Mouse (Mus musculus) left cerebral cortex, postnatal 4 days (tissue): ENCODE measurements at regions not wholly inside any gene's neighbourhood (a gene's known extent, or its start where the extent isn't known, plus 50 kb on each side); places are given as distances from the start of the nearest gene placed in this dataset.
A peak's percentile ranks its signal among the peaks of the same experiment; 100 is the strongest.
"Not testable (repeated sequence)": the region's sequence is repeated elsewhere in the genome, so short reads cannot be mapped to it uniquely, and the experiment has no call there.

Experiments used
- DNase-seq: peaks from one replicate; pipeline ENCODE4 v3.0.0-alpha.2; 2022
- intact Hi-C: fragments of 180-260 bp; cut with DNase I; formaldehyde crosslinking; loops from one replicate; pipeline ENCODE4 v1.15.1; 2025

- intact Hi-C loops: no loop called here
Observed at GRCm38 (mm10) chr14:37571971-37572370, 436.9 kb upstream of the Ghitm start.

GRCm38 (mm10) chr14:37558258-37558657 lies 423.2 kb upstream of the Ghitm start:
- intact Hi-C loops: no loop called here
- DNase-seq: no peak

More at GRCm38 (mm10) chr14:37571971-37572370, 436.9 kb upstream of the Ghitm start:
- no peak for DNase-seq

- intact Hi-C loops: no loop called here
Observed at GRCm38 (mm10) chr14:37523616-37524015, 388.5 kb upstream of the Ghitm start.

GRCm38 (mm10) chr14:37520631-37521030 lies 385.6 kb upstream of the Ghitm start:
- intact Hi-C loops, DNase-seq: not testable (repeated sequence)

More at GRCm38 (mm10) chr14:37523616-37524015, 388.5 kb upstream of the Ghitm start:
- no peak for DNase-seq

GRCm38 (mm10) chr14:37505314-37505713 lies 370.2 kb upstream of the Ghitm start:
- intact Hi-C loops: no loop called here
- peak; percentile 21 for DNase-seq

GRCm38 (mm10) chr14:37490711-37491110 lies 355.6 kb upstream of the Ghitm start:
- intact Hi-C loops: no loop called here
- DNase-seq: peak; percentile 42

GRCm38 (mm10) chr14:37485292-37485691 lies 350.2 kb upstream of the Ghitm start:
- intact Hi-C loops: no loop called here
- no peak for DNase-seq

- intact Hi-C loops: no loop called here
- DNase-seq: no peak
Observed at GRCm38 (mm10) chr14:37477599-37477998, 342.5 kb upstream of the Ghitm start.

GRCm38 (mm10) chr14:37468711-37469110 lies 333.6 kb upstream of the Ghitm start:
- no peak for DNase-seq
- intact Hi-C loops: no loop called here

- DNase-seq: peak; percentile 76
- intact Hi-C loops: no loop called here
Observed at GRCm38 (mm10) chr14:37440874-37441273, 305.8 kb upstream of the Ghitm start.

GRCm38 (mm10) chr14:37430656-37431055 lies 295.6 kb upstream of the Ghitm start:
- intact Hi-C loops: no loop called here
- DNase-seq: no peak

- intact Hi-C loops: no loop called here
- no peak for DNase-seq
Observed at GRCm38 (mm10) chr14:37425506-37425905, 290.4 kb upstream of the Ghitm start.

- intact Hi-C loops: no loop called here
- DNase-seq: no peak
Observed at GRCm38 (mm10) chr14:37421566-37421965, 286.5 kb upstream of the Ghitm start.

- DNase-seq, intact Hi-C loops: not testable (repeated sequence)
Observed at GRCm38 (mm10) chr14:37412583-37412982, 277.5 kb upstream of the Ghitm start.

GRCm38 (mm10) chr14:37371972-37372371 lies 236.9 kb upstream of the Ghitm start:
- no peak for DNase-seq
- intact Hi-C loops: no loop called here

- no peak for DNase-seq
- intact Hi-C loops: no loop called here
Observed at GRCm38 (mm10) chr14:37361896-37362295, 226.8 kb upstream of the Ghitm start.

GRCm38 (mm10) chr14:37355968-37356704 lies 221.1 kb upstream of the Ghitm start:
- intact Hi-C loops: no loop called here
- DNase-seq: peak; percentile 80

GRCm38 (mm10) chr14:37323392-37323791 lies 188.3 kb upstream of the Ghitm start:
- DNase-seq: no peak
- intact Hi-C loops: no loop called here

GRCm38 (mm10) chr14:37315239-37315895 lies 180.3 kb upstream of the Ghitm start:
- intact Hi-C loops: no loop called here
- peak; percentile 56 for DNase-seq

- intact Hi-C loops: no loop called here
- DNase-seq: no peak
Observed at GRCm38 (mm10) chr14:37313906-37314305, 178.8 kb upstream of the Ghitm start.

- no peak for DNase-seq
- intact Hi-C loops: no loop called here
Observed at GRCm38 (mm10) chr14:37312887-37313286, 177.8 kb upstream of the Ghitm start.

GRCm38 (mm10) chr14:37306622-37307274 lies 171.7 kb upstream of the Ghitm start:
- intact Hi-C loops: no loop called here

More at GRCm38 (mm10) chr14:37306622-37307274, 171.7 kb upstream of the Ghitm start:
- DNase-seq: peak; percentile 12
